Mouse (Mus musculus): ENCODE measurements around the gene Dzip1.

DNA sequence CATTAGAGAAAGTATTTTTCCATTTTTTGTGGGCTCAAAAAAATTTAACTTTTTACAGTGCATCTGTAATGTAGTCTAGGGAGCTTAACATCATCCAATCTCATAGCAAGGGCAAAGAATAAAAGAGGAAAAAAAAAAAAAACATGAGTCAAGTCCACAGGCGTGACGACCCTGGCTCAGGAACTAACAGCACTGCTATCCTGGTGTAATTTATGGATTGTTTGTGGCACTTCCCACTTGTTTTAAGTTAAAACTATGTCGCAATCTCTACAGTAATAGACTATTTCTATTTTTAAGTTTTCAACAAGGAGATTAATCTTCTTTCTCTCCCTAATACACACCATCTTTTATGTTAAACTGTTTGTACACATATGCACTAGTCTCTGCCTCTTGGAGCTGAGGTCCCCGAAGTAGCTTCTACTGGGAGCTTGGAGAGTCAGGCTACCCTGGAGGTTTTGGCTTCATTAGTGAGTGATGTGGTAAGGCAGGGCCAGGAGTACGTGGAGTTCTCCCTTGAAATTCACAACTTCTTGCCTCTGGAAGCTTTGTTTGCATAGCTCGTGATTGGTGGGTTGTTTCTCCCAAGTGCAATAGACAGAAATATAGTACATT is 73.7 kb downstream of the Dzip1 start:
- TF ChIP-seq CTCF (IDR thresholded peaks at IDR 0.05; ENCODE audit: control insufficient read depth, insufficient read depth, insufficient read length) (no peak), MYOD1 (IDR thresholded peaks at IDR 0.05; ENCODE audit: control insufficient read depth, insufficient read length, low read depth) (no peak), MAX (IDR thresholded peaks at IDR 0.05) (no peak), MYOG (IDR thresholded peaks at IDR 0.05; ENCODE audit: control insufficient read depth, extremely low read depth, insufficient read length) (no peak), USF1 (IDR thresholded peaks at IDR 0.05; ENCODE audit: low read depth) (no peak)
